Mouse (Mus musculus): Measurements from ENCODE around the gene Olfr1501.
"Not testable (repeated sequence)": the region's sequence is repeated elsewhere in the genome, so short reads cannot be mapped to it uniquely, and the experiment has no call there.

Gene Olfr1501

GRCm38 (mm10) chr19:13850592-13850991, at the start of gene Olfr1501:
TSS of gene Olfr1501 (minus strand) at chr19:13850692.
- DNase-seq = not testable (repeated sequence)

DNA sequence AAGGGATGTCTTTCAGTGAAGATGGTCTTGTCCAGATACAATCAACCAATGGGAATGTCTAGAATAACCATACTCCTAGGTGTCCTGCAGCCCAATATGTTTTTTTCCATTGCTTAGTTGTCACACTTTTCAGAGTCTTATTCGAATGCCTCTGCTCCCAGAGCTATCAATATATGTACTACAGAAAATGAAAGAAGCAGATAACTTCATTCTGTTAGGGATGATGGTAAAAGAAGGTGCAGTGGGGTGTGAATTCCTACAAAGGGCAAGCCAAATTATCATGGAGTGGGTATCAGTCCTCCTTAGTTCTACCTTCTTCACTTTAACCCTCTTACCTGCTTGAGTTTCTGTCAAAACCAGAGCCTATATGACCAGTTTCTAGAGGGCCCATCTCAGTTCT, 47.3 kb upstream of the Olfr1501 start, which contains the start of gene Olfr1504:
TSS of gene Olfr1504 (minus strand) at position 101 of the 400 bp plus-strand sequence.
- no peak for DNase-seq

- DNase-seq = no peak
These were observed 11.0 kb upstream of the Olfr1501 start, which contains the start of gene Olfr1502 for GRCm38 (mm10) chr19:13861495-13861894. TSS of gene Olfr1502 (plus strand) at chr19:13861795.

DNA sequence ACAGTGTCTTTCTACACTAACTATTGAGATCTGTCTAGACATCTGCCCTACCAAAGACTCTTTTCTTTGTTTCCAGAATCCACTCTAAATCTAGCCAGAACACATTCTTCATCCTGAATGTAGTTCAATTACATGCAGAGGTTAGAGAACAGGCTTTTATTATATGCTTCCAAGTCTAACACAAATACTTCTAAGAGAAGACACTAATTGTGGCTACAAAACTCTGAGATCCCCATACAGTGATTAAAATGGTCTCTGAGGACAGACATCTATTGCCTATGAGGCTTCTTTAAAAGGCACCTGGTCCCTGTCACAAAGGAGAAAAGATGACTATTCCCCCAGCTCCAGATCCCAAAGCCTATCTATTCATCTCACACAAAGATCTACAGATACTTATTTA, 20.1 kb downstream of the Olfr1501 start, which contains the start of gene Olfr1500:
TSS of gene Olfr1500 (minus strand) at position 101 of the 400 bp plus-strand sequence.
- no peak for DNase-seq

- no peak for DNase-seq
These were observed 22.0 kb downstream of the Olfr1501 start for GRCm38 (mm10) chr19:13828447-13828846.

- DNase-seq = no peak
These were observed 29.6 kb downstream of the Olfr1501 start for GRCm38 (mm10) chr19:13820847-13821246.

DNA sequence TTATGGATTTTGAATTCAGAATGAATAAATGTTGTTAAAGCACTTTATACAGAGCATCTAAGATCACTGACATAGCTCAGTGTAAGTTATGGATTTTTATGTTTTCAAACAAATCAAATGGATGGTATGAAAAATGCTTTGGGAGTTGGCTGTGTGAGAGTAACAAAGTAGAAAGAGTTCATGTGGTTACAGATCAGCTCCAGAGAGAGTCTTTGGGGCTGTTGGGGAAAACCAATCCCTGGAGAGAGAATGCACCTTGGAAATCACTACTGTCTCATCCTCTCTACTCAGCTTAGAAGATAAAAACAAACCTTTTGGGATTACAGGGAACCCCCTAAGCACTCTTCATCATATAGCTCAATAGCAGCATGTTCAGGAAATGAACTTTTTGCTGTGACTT, 31.1 kb downstream of the Olfr1501 start, which contains the start of gene Olfr1499:
TSS of gene Olfr1499 (minus strand) at position 101 of the 400 bp plus-strand sequence.
- DNase-seq = no peak

DNA sequence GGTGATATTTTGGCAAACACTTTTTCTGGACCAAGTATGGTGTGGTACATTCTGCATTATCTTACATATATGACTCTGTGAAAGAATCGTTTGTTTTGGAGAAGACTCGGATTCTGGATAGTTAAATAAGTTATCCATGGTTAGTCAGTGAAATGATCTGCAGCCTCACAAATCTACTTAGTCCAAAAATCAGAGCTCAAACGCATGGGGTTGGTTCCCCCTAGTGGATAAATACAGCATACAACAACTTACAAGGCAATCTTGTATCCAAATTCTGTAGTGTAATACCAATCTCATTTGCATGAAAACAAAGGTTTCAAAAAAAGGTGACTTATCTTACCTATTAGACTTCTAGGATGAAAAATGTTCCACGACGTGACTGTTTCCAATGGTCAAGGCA, 31.7 kb downstream of the Olfr1501 start:
- no peak for DNase-seq

DNA sequence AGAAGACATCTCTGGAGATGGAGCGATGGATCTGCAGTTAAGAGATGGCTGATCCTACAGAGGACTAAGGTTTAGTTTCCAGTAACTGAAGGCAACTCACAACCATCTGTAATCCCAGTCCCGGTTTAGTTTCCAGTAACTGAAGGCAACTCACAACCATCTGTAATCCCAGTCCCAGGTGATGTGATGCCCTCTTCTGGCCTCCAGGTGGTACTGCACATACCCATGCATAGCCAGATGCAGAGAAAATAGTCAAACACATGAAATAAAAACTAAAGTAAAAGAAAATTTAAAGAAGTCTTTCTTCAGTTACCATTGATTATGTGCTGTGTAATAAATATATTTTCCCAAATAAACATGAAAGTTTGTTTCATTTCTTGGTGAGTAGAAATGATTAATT, 37.7 kb downstream of the Olfr1501 start:
- DNase-seq = peak in 1 of 2 experiments; percentile 2

DNA sequence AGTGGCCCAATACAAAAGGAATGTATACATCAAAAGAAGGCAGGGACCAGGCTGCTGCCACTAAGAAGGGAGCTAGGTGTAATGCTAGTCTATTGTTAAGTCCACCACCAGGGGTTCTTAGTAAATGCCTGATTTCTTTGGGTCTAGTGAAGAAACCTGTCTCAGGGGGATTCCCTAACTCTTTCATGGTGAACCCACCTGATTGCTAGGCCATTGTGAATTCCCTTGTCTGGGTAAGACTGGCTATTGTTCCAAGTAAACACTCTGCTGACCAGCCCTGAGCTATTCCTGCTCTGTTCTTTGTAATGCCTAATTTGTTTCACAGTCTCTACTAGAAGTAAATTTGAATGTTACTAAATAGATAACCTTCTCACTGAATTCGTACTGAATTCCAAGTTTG, 45.0 kb downstream of the Olfr1501 start:
- DNase-seq = not testable (repeated sequence)

DNA sequence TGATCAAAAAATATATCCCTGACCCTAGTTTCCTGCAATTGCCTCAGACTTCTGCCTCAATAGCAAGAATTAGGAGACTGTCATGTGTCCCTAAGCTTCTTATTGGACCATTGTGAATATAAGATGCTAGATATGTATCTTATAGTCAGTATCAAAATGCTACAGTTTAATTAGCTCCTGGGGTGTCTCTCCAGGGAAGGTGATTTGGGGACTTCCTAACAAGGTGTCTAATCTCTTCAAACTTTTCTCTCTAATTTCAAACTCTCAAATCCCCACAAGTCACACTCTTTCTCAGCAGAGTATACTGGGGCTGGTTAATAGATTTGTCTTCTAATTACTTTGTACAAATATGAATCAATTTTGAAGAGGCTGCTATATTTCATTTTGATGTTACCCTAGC, 52.4 kb downstream of the Olfr1501 start, which contains the start of gene Olfr1497:
TSS of gene Olfr1497 (minus strand) at position 101 of the 400 bp plus-strand sequence.
- DNase-seq = no peak
